Mouse (Mus musculus) thymus, adult 2 months (tissue): Measurements from ENCODE around the gene Fam166a. TPM values are rescaled to one million over a fixed set of nuclear protein-coding genes. Genes with fewer than 3 reads are reported as not detected.

Experiments used
- DNase-seq: peaks from one replicate; pipeline ENCODE4 v3.0.0; 2021
- H3K27ac ChIP-seq: fragments of 200-500 bp; 2 replicates; pipeline ENCODE4 v1.5.1; 2012; ENCODE audit warnings: low read length, control low read depth; ENCODE audit not compliant: control insufficient read depth, insufficient read depth
- H3K27me3 ChIP-seq: fragments of 200-500 bp; 2 replicates; pipeline ENCODE4 v1.6.1; 2012; ENCODE audit warnings: mild to moderate bottlenecking, low read length, moderate library complexity, mixed read lengths; ENCODE audit not compliant: control insufficient read depth, insufficient read depth
- H3K36me3 ChIP-seq: fragments of 200-500 bp; 2 replicates; pipeline ENCODE4 v1.6.1; 2012; ENCODE audit warnings: mild to moderate bottlenecking, low read length, moderate library complexity; ENCODE audit not compliant: control insufficient read depth, insufficient read depth
- H3K4me1 ChIP-seq: fragments of 200-500 bp; replicated peaks from 2 replicates; pipeline ENCODE4 v1.6.1; 2012; ENCODE audit warnings: low read length; ENCODE audit not compliant: control insufficient read depth, insufficient read depth
- H3K4me3 ChIP-seq: fragments of 200-500 bp; 2 replicates; pipeline ENCODE4 v1.5.1; 2012; ENCODE audit warnings: mild to moderate bottlenecking, low read length, control low read depth, moderate library complexity; ENCODE audit not compliant: control insufficient read depth, insufficient read depth
- CTCF ChIP-seq: fragments of 200-500 bp; IDR thresholded peaks from 2 replicates; pipeline ENCODE4 v1.5.1; 2012; ENCODE audit warnings: mild to moderate bottlenecking, control low read depth, low read length, moderate library complexity, borderline replicate concordance; ENCODE audit not compliant: control insufficient read depth, poor library complexity, insufficient read depth; ENCODE audit errors: extremely low read depth
- POLR2A ChIP-seq: fragments of 200-500 bp; IDR thresholded peaks from 2 replicates; pipeline ENCODE4 v1.6.1; 2012; ENCODE audit warnings: mild to moderate bottlenecking, low read length, control low read depth, moderate library complexity; ENCODE audit not compliant: control insufficient read depth, poor library complexity, insufficient read depth; ENCODE audit errors: extremely low read depth
- WGBS: fragments of 180-500 bp; shearing (Covaris S2); methylation state at CpG from one replicate; pipeline ENCODE4 v1.1.7; 2018; 5-methylcytosine and 5-hydroxymethylcytosine counted together
- polyA plus RNA-seq: library from polyadenylated mRNA; depleted of rRNA; stranded (reverse); fragments of >200 nt; gene quantifications from 2 replicates; pipeline ENCODE4 v1.2.3, GENCODE M21; 2012

Gene Fam166a
- polyA plus RNA-seq, 1 experiment, result 0.12 TPM

- Histone ChIP-seq H3K4me3 (no peak overlapping the region), H3K36me3 (0 out of 2 replicates have a peak, but pooled peaks cover under 1% of the 10 kb centered on the region), H3K27me3 (no peaks in the 10 kb centered on the region), H3K4me1 (peaks cover 14% of the 10 kb centered on the region), H3K27ac (no peak overlapping the region)
- no peak for DNase-seq
- 90% methylated on average over 5 of the region's 5 CpGs for WGBS
- TF ChIP-seq CTCF (no peak), POLR2A (no peak)
These were observed 8.3 kb downstream of the Fam166a start for GRCm38 (mm10) chr2:25226864-25227263.

- TF ChIP-seq POLR2A (no peak), CTCF (no peak)
- WGBS, result 97% methylated on average over 4 of the region's 4 CpGs
- Histone ChIP-seq H3K27me3 (no peaks in the 10 kb centered on the region), H3K36me3 (no peaks in the 10 kb centered on the region), H3K27ac (no peak overlapping the region), H3K4me3 (no peak overlapping the region), H3K4me1 (peaks cover 14% of the 10 kb centered on the region)
- no peak for DNase-seq
These were observed 8.9 kb downstream of the Fam166a start for GRCm38 (mm10) chr2:25227406-25227805.

GRCm38 (mm10) chr2:25228431-25228889, 9.9 kb downstream of the Fam166a start:
- Histone ChIP-seq H3K36me3 (no peaks in the 10 kb centered on the region), H3K27ac (peak overlapping the region; percentile 61), H3K4me3 (peak overlapping the region; percentile 37), H3K4me1 (peaks cover 9% of the 10 kb centered on the region), H3K27me3 (no peaks in the 10 kb centered on the region; the same call in 1 of the 2 replicates)
- peak; percentile 86 for DNase-seq
- 2% methylated on average over 7 of the region's 7 CpGs for whole genome bisulfite sequencing
- TF ChIP-seq POLR2A, result no peak
- peak; percentile 84; the same call in 1 of the 2 replicates for TF ChIP-seq CTCF

GRCm38 (mm10) chr2:25228995-25229530, 10.5 kb downstream of the Fam166a start:
- TF ChIP-seq CTCF (no peak), POLR2A (no peak)
- Histone ChIP-seq H3K27me3 (no peaks in the 10 kb centered on the region; the same call in 1 of the 2 replicates), H3K4me1 (peaks cover 5% of the 10 kb centered on the region), H3K27ac (no peak overlapping the region), H3K4me3 (no peak overlapping the region), H3K36me3 (no peaks in the 10 kb centered on the region)
- no peak for DNase-seq
- WGBS, result 88% methylated on average over 6 of the region's 6 CpGs

- Histone ChIP-seq H3K27ac (no peak overlapping the region), H3K4me3 (no peak overlapping the region), H3K27me3 (no peaks in the 10 kb centered on the region; the same call in 1 of the 2 replicates), H3K36me3 (no peaks in the 10 kb centered on the region), H3K4me1 (peaks cover 5% of the 10 kb centered on the region)
- TF ChIP-seq CTCF (no peak), POLR2A (no peak)
- DNase-seq, result no peak
- WGBS, result 95% methylated on average over 5 of the region's 5 CpGs
These were observed 11.0 kb downstream of the Fam166a start for GRCm38 (mm10) chr2:25229582-25229981.

GRCm38 (mm10) chr2:25230581-25230980, 12.0 kb downstream of the Fam166a start:
- H3K27me3 ChIP-seq, result no peaks in the 10 kb centered on the region; the same call in 1 of the 2 replicates
- TF ChIP-seq POLR2A (no peak), CTCF (no peak)
- no peak overlapping the region for H3K27ac ChIP-seq
- DNase-seq, result no peak
- no peak overlapping the region for H3K4me3 ChIP-seq
- H3K4me1 ChIP-seq, result peaks cover 5% of the 10 kb centered on the region
- H3K36me3 ChIP-seq, result no peaks in the 10 kb centered on the region
- 94% methylated on average over 7 of the region's 7 CpGs for WGBS
